Mouse (Mus musculus): ENCODE data around the gene Syne3. TPM values are rescaled to one million over a fixed set of nuclear protein-coding genes. Genes with fewer than 3 reads are reported as not detected.

Gene Syne3
- polyA plus RNA-seq, 1 experiment from 2014 or later, result 1.3 TPM

DNA sequence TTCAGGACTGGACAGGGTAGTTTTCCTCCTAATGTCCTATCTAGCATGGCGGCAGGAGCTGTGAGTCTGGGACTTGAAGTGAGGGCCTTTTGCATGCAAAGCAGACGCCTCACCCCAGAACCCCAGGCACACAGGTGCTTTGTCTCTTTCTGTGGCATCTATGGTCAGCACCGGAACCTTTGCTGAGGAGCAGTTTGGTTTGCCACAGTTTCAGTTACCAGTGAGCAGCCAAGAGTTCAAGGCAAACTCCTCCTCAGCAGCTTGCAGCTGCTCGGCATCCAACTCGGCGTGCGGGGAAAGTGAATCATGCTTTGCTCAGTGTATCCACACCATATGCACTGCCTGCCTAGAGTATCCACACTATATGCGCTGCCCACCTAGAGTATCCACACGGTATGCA is 13.2 kb upstream of the Syne3 start:
- Histone ChIP-seq H3K4me3 (no peak overlapping the region), H3K9me3 (peaks cover 15% of the 10 kb centered on the region), H3K9ac (no peak overlapping the region), H3K27me3 (no peaks in the 10 kb centered on the region), H3K36me3 (0 out of 2 replicates have a peak, but pooled peaks cover 5% of the 10 kb centered on the region), H3K27ac (no peak overlapping the region), H3K4me1 (peaks cover 3% of the 10 kb centered on the region; the same call in 1 of the 2 replicates), H3K4me2 (no peak overlapping the region)
- no peak for ATAC-seq (ENCODE audit: insufficient number of reproducible peaks, insufficient read depth, low FRiP score, low TSS enrichment, low read depth)
- WGBS, result 98% methylated on average over 9 of the region's 9 CpGs

DNA sequence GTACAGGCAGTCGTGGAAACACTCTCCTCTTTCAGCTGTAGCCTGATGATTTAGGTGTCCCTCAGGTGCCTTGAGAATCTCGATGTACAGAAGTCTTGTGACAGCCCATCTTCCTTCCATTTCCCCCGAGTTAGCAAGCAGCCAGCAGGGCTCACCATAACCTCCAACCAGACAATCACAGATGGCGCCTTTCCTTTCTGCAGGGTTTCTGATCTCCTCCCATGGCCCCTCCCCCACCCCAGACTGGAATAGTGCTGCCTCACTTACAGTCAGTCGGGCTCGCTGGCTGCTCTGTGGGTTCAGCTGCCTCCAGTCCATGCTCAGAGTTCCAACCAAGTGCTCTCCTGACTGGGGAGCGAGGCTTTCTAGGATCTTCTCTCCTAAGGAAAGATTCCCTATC is 12.5 kb upstream of the Syne3 start:
- Histone ChIP-seq H3K4me2 (no peak overlapping the region), H3K4me1 (peaks cover 3% of the 10 kb centered on the region; the same call in 1 of the 2 replicates), H3K9ac (no peak overlapping the region), H3K36me3 (0 out of 2 replicates have a peak, but pooled peaks cover 5% of the 10 kb centered on the region), H3K9me3 (peaks cover 15% of the 10 kb centered on the region), H3K27me3 (no peaks in the 10 kb centered on the region), H3K27ac (no peak overlapping the region), H3K4me3 (no peak overlapping the region)
- no peak for ATAC-seq (ENCODE audit: insufficient number of reproducible peaks, insufficient read depth, low FRiP score, low TSS enrichment, low read depth)
- 65% methylated on average over 7 of the region's 7 CpGs for WGBS

DNA sequence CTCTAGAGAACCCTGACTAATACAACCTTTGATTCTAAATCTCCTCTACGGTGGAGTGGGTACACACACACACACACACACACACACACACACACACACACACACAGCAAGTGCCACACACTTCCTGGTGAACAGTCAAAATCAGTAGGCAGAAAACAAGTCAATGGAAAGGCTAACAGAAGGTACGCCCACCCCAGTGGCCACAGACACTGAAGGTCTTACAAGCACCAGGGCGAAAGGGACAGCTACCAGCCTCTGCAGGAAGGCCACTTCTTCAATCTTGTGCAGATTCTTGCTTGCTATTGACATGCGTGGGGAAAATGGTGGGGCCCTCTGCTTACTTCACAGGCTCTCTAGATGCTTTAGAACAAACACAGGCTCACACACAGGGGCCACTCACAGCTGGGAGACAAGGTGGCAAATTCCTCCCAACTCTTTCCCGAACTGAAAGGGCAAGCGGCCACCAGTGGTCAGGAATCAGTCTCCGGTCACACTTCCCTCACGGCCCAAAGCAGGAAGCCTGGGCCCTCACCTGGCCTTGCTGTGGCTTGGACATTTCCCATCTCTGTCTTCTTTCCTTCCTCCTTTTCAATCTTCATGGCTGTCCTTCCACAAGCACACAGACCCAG is 11.9 kb upstream of the Syne3 start:
- Histone ChIP-seq H3K27ac (no peak overlapping the region), H3K36me3 (0 out of 2 replicates have a peak, but pooled peaks cover 5% of the 10 kb centered on the region), H3K9ac (no peak overlapping the region), H3K4me1 (peaks cover 3% of the 10 kb centered on the region; the same call in 1 of the 2 replicates), H3K27me3 (no peaks in the 10 kb centered on the region), H3K4me3 (no peak overlapping the region), H3K4me2 (no peak overlapping the region), H3K9me3 (peaks cover 15% of the 10 kb centered on the region)
- no peak for ATAC-seq (ENCODE audit: insufficient number of reproducible peaks, insufficient read depth, low FRiP score, low TSS enrichment, low read depth)
- 85% methylated on average over 8 of the region's 8 CpGs for WGBS

DNA sequence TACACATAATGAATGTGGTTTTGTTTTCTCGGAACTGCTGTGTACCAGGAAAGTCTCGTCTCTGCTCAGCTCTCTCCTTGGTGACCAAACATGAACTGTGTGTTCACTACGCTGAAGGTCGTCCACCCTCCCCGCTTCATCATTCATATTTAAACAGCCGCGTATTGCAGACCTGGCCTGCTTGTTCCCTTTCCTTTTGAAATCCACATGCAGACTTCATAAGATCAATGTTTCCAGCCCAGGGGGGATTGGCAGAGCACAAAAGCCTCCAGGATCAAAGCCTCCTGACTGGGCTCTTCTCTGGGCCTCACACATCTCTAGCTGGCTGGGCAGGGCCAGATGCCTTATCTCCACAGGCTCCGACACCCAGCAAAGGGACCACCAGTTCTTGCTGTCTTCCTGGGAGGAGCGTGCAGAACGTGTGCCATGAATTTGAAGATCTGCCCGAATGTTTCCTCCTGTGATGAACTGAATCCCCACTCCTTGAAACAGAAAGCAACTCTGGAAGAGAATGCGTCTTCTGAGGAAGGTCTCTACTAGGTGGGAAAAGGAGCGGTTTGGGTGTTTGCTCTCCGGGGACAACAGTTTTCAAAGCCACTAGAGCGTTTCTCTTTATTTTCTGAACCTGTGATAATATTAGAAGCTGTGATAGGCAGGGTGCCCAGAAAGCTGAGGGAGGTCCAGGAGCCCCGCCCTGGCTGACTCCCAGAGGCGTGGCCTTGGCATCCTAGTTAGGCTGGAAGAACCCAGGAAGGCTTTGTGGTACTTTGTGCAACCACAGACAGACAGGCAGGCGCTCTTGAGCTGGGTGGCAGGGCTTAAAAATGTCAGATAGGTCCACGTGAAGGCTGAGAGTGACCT is 10.0 kb upstream of the Syne3 start:
- H3K4me2 ChIP-seq, result no peak overlapping the region

DNA sequence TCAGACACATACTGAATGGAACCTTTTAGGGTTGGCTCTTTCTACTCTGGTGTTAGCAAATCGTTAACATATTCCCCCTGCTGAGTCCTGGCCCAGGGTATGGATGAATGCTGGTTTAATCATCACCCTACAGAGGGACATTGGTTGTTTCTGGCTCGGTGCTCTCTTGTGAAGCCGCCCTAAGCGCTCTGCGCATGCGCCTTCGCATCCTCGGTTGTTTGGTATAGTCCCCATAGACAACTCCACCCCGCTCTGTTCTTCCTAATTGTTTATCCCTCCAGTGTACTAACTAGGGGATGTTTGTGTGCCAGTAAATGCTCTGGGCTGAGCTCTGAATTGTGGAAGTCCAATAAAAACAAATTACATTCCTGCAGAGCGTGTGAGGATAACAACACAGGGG is 7.0 kb upstream of the Syne3 start:
- Histone ChIP-seq H3K9ac (no peak overlapping the region), H3K9me3 (no peaks in the 10 kb centered on the region), H3K4me3 (no peak overlapping the region), H3K4me2 (no peak overlapping the region), H3K4me1 (peaks cover 14% of the 10 kb centered on the region), H3K27me3 (no peaks in the 10 kb centered on the region), H3K27ac (no peak overlapping the region), H3K36me3 (no peaks in the 10 kb centered on the region)
- WGBS, result 79% methylated on average over 10 of the region's 10 CpGs
- no peak for ATAC-seq (ENCODE audit: insufficient number of reproducible peaks, insufficient read depth, low FRiP score, low TSS enrichment, low read depth)

More for the DNA sequence above, 10.0 kb upstream of the Syne3 start:
- H3K27me3 ChIP-seq, result no peaks in the 10 kb centered on the region
- ATAC-seq (ENCODE audit: insufficient number of reproducible peaks, insufficient read depth, low FRiP score, low TSS enrichment, low read depth), result no peak
- H3K9me3 ChIP-seq, result peaks cover 15% of the 10 kb centered on the region
- H3K36me3 ChIP-seq, result 0 out of 2 replicates have a peak, but pooled peaks cover 5% of the 10 kb centered on the region
- WGBS, result 68% methylated on average over 19 of the region's 19 CpGs
- 0 out of 2 replicates have a peak overlapping the region, but pooled peaks have one; percentile 3 for H3K9ac ChIP-seq
- H3K4me3 ChIP-seq, result no peak overlapping the region
- H3K27ac ChIP-seq, result no peak overlapping the region
- peaks cover 3% of the 10 kb centered on the region; the same call in 1 of the 2 replicates for H3K4me1 ChIP-seq

DNA sequence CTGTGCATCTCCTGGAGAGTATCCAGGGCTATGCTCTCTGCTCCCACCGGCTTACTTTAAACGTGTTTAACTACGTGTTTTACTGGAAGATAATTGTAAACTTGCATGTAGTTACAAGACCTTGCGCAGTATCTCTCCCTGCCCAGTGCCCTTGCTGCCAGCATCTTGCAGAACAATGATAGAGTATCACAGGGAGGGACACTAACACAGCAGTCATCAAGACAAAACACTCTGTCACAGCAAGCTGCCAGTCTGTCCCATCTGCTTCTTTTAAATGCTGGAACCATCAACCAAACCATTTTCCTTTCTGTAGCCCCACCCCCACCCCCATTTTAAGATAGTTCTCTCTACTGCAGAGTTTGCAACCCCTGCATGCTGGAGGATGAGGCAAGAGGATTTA is 6.6 kb upstream of the Syne3 start:
- Histone ChIP-seq H3K4me1 (peaks cover 14% of the 10 kb centered on the region), H3K4me2 (no peak overlapping the region), H3K27ac (no peak overlapping the region), H3K27me3 (peaks cover 3% of the 10 kb centered on the region; the same call in 1 of the 2 replicates), H3K36me3 (no peaks in the 10 kb centered on the region), H3K9ac (no peak overlapping the region), H3K9me3 (no peaks in the 10 kb centered on the region), H3K4me3 (no peak overlapping the region)
- WGBS, result 61% methylated on average over 4 of the region's 4 CpGs
- no peak for ATAC-seq (ENCODE audit: insufficient number of reproducible peaks, insufficient read depth, low FRiP score, low TSS enrichment, low read depth)

DNA sequence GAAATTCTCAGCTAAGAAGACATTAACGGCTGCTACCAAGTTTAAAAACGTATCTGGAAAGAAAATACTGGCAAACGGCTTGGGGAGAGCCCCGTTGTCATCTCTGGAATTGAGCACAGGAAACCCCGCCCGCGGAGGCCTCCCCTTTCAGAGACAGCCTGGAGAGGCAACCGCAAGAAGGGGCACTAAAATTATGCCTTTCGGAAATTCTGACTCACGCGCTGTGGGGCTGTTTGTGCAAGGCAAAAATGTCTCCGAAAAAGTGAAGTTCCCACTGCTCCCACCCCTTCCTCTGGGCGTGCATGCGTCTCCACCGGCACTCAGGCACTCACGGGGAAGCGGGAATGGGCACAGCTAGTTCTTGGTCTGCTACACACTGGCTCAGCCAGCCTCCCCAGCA is 3.5 kb upstream of the Syne3 start:
- Histone ChIP-seq H3K4me3 (0 out of 2 replicates have a peak overlapping the region, but pooled peaks have one; percentile 0), H3K27me3 (peaks cover 26% of the 10 kb centered on the region), H3K9me3 (no peaks in the 10 kb centered on the region), H3K4me1 (peaks cover 29% of the 10 kb centered on the region), H3K36me3 (no peaks in the 10 kb centered on the region), H3K9ac (no peak overlapping the region), H3K27ac (peak overlapping the region; percentile 81), H3K4me2 (peak overlapping the region; percentile 30)
- no peak for ATAC-seq (ENCODE audit: insufficient number of reproducible peaks, insufficient read depth, low FRiP score, low TSS enrichment, low read depth)
- WGBS, result 17% methylated on average over 17 of the region's 17 CpGs

DNA sequence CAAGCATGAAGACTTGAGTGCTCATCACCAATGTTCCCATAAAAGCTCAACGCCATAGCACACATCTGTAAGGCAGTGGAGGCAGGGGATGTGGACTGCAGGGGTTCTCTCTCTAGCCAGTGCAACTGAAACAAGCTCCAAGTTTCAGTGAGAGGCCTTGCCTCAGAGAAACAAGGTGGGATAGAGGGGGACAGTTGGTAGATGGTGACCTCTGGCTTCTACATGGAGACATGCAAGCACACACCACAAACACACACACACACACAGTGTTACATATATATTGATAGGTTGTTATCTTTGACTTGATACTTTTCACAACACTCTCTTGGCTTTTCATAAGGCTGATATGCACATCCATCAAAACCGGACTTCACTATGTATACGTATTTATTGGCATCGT is 2.7 kb upstream of the Syne3 start:
- Histone ChIP-seq H3K9me3 (no peaks in the 10 kb centered on the region), H3K9ac (no peak overlapping the region), H3K36me3 (no peaks in the 10 kb centered on the region), H3K4me1 (peaks cover 30% of the 10 kb centered on the region), H3K4me2 (no peak overlapping the region), H3K4me3 (no peak overlapping the region), H3K27ac (peak overlapping the region; percentile 81; the same call in 1 of the 2 replicates), H3K27me3 (peaks cover 34% of the 10 kb centered on the region)
- no peak for ATAC-seq (ENCODE audit: insufficient number of reproducible peaks, insufficient read depth, low FRiP score, low TSS enrichment, low read depth)
- WGBS, result 96% methylated on average over 4 of the region's 4 CpGs

DNA sequence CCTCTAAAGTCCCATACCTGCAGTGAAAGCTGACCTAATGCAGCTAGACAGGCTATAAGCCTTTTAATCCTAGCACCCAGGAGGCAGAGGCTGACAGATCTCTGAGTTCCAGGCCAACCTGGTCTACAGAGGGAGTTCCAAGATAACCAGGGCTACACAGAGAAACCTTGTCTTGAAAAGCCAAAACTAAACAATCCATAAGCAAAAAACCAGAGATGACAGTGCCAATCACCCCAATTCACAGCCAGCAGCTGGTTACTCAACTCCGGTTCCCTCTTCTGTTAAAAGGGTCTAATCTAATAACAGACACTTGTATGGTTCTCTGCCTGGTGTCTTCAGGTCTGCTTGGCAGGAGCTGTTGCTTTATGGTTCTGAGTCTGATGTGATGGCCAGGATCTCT is 2.0 kb upstream of the Syne3 start:
- H3K27me3 ChIP-seq, result peaks cover 38% of the 10 kb centered on the region
- WGBS, result 80% methylated on average over 1 of the region's 1 CpGs

DNA sequence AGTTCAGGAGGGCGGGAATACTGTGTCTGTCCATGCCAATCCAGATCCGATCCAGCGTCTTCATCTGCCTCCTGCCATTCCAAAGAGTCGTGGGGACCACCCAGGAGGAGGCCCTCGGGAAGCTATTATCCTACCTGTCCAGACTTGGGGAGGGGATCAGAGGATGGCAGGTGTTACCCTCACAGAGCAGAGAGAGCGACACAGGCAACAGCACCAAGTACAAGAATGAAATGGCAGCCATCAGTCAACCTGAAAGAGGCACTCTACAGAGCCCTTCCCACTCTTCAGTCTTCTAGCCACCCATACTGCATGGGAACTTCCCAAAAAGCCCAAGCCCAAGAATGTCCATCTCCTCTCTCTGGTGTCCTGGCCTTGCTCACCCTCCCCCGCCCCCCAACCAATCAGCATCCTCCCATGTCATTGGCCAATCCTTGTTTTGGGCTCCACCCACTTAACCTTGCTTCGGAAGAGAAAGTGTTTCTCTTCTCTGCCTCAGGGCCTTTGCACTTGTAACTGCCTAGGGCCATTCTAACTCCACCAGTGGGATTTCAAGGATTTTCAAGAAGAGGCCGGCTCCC is 693 bp upstream of the Syne3 start:
- Histone ChIP-seq H3K9ac (peak overlapping the region; percentile 74), H3K4me2 (peak overlapping the region; percentile 95), H3K27me3 (peaks cover 40% of the 10 kb centered on the region), H3K27ac (no peak overlapping the region), H3K4me1 (peaks cover 33% of the 10 kb centered on the region), H3K36me3 (no peaks in the 10 kb centered on the region), H3K4me3 (peak overlapping the region; percentile 68), H3K9me3 (no peaks in the 10 kb centered on the region)
- ATAC-seq (ENCODE audit: insufficient number of reproducible peaks, insufficient read depth, low FRiP score, low TSS enrichment, low read depth), result no peak
- WGBS, result 13% methylated on average over 9 of the region's 9 CpGs

More for the DNA sequence above, 2.0 kb upstream of the Syne3 start:
- peaks cover 30% of the 10 kb centered on the region for H3K4me1 ChIP-seq
- H3K9ac ChIP-seq, result no peak overlapping the region
- H3K36me3 ChIP-seq, result no peaks in the 10 kb centered on the region
- no peak overlapping the region for H3K4me3 ChIP-seq
- no peaks in the 10 kb centered on the region for H3K9me3 ChIP-seq
- H3K4me2 ChIP-seq, result no peak overlapping the region
- H3K27ac ChIP-seq, result no peak overlapping the region; the same call in 1 of the 2 replicates
- ATAC-seq (ENCODE audit: insufficient number of reproducible peaks, insufficient read depth, low FRiP score, low TSS enrichment, low read depth), result no peak

DNA sequence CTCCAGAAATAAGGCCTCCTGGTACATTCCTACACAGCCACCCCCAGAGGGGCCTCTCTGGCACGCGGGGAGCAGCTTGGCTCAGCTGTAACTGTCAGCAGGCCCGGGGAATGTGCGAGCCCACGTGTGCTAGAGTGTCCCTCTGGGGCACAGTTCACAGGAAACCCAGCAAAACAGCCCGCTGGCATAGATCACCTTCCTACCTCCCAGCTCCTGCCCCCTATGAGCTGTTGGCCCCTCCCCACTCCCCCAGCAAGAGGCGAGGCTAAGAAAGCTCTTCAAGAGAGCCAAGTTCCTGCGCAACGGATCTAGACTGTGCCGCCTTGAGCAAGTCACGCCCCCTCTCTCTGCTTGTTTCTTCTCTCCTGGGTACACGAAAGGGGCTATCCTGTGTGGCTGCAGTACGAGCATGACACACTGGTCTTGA is 844 bp downstream of the Syne3 start:
- ATAC-seq (ENCODE audit: insufficient number of reproducible peaks, insufficient read depth, low FRiP score, low TSS enrichment, low read depth), result peak; percentile 60
- Histone ChIP-seq H3K27me3 (peaks cover 40% of the 10 kb centered on the region), H3K4me2 (peak overlapping the region; percentile 95), H3K4me3 (peak overlapping the region; percentile 68), H3K27ac (no peak overlapping the region; the same call in 1 of the 2 replicates), H3K9me3 (no peaks in the 10 kb centered on the region), H3K36me3 (no peaks in the 10 kb centered on the region), H3K4me1 (peaks cover 36% of the 10 kb centered on the region), H3K9ac (peak overlapping the region; percentile 44)
- 2% methylated on average over 13 of the region's 13 CpGs for WGBS

All from embryonic facial prominence, embryonic 13.5 days (tissue).